Mouse (Mus musculus) lung, embryonic 14.5 days (tissue): ENCODE data around the gene Gm572. TPM values are rescaled to one million over a fixed set of nuclear protein-coding genes. Genes with fewer than 3 reads are reported as not detected.
A peak's percentile ranks its signal among the peaks of the same experiment; 100 is the strongest.

ENCODE experiments used
- ATAC-seq: fragments of 200-750 bp; cut with Nextera tagmentation; 2 replicates; pipeline ENCODE4 v1.8.0; 2017; ENCODE audit warnings: mild to moderate bottlenecking, moderate TSS enrichment, moderate library complexity; ENCODE audit not compliant: insufficient read depth
- DNase-seq: peaks from one replicate; pipeline ENCODE4 v3.0.0-alpha.2; 2015
- H3K27ac ChIP-seq: fragments of 300-500 bp; sonication (generic); 2 replicates; pipeline ENCODE4 v1.5.1; 2014; ENCODE audit warnings: low read depth, mild to moderate bottlenecking, moderate library complexity
- H3K27me3 ChIP-seq: fragments of 300-500 bp; sonication (generic); 2 replicates; pipeline ENCODE4 v1.6.1; 2014; ENCODE audit warnings: low read length, control low read depth; ENCODE audit not compliant: insufficient read depth
- H3K36me3 ChIP-seq: fragments of 300-500 bp; sonication (generic); 2 replicates; pipeline ENCODE4 v1.6.1; 2014; ENCODE audit warnings: control low read depth; ENCODE audit not compliant: insufficient read depth
- H3K4me1 ChIP-seq: fragments of 300-500 bp; sonication (generic); 2 replicates; pipeline ENCODE4 v1.6.1; 2014; ENCODE audit warnings: antibody characterized with exemption, control low read depth; ENCODE audit not compliant: insufficient read depth
- H3K4me2 ChIP-seq: fragments of 300-500 bp; sonication (generic); 2 replicates; pipeline ENCODE4 v1.6.1; 2014; ENCODE audit warnings: mild to moderate bottlenecking
- H3K4me3 ChIP-seq: fragments of 300-500 bp; sonication (generic); 2 replicates; pipeline ENCODE4 v1.5.1; 2014; ENCODE audit warnings: low read depth, low read length
- H3K9ac ChIP-seq: fragments of 300-500 bp; sonication (generic); 2 replicates; pipeline ENCODE4 v1.6.1; 2014
- H3K9me3 ChIP-seq: fragments of 300-500 bp; sonication (generic); 2 replicates; pipeline ENCODE4 v1.6.1; 2016; ENCODE audit warnings: low read depth, low read length, control low read depth
- CTCF ChIP-seq: IDR thresholded peaks from 2 replicates; pipeline ENCODE4 v1.5.1; 2016; ENCODE audit warnings: antibody characterized with exemption, low read depth
- WGBS: fragments of 180-500 bp; shearing (Covaris S2); extraction: QIAGEN DNeasy Blood & Tissue Kit; methylation state at CpG from one replicate; pipeline ENCODE4 v1.1.7; 2014; 5-methylcytosine and 5-hydroxymethylcytosine counted together
- polyA plus RNA-seq: library from polyadenylated mRNA; unstranded; fragments of >200 nt; fragmentation: Nextera tagmentation; extraction: Ambion mirVana; gene quantifications from 2 replicates; pipeline ENCODE4 v1.2.1, GENCODE M21; 2014

Gm572 gene
- polyA plus RNA-seq, 1 experiment from 2014 or later: not detected

GRCm38 (mm10) chr4:148625010-148625409, 18.1 kb upstream of the Gm572 start:
- H3K4me1 ChIP-seq: peaks cover 8% of the 10 kb centered on the region; the same call in 1 of the 2 replicates
- H3K4me3 ChIP-seq: peak overlapping the region; percentile 100
- H3K27ac ChIP-seq: no peak overlapping the region
- no peak for ATAC-seq
- 78% methylated on average over 10 of the region's 10 CpGs for WGBS
- no peak for TF ChIP-seq CTCF
- H3K9ac ChIP-seq: peak overlapping the region; percentile 23; the same call in 1 of the 2 replicates
- H3K27me3 ChIP-seq: no peaks in the 10 kb centered on the region
- no peaks in the 10 kb centered on the region for H3K9me3 ChIP-seq
- peak overlapping the region; percentile 89 for H3K4me2 ChIP-seq
- peaks cover 51% of the 10 kb centered on the region for H3K36me3 ChIP-seq
- DNase-seq: no peak

- Histone ChIP-seq H3K4me2 (peak overlapping the region; percentile 89), H3K9ac (peak overlapping the region; percentile 100), H3K4me3 (peak overlapping the region; percentile 100), H3K27me3 (no peaks in the 10 kb centered on the region), H3K4me1 (peaks cover 8% of the 10 kb centered on the region; the same call in 1 of the 2 replicates), H3K9me3 (no peaks in the 10 kb centered on the region), H3K27ac (peak overlapping the region; percentile 97), H3K36me3 (peaks cover 42% of the 10 kb centered on the region)
- WGBS: under 1% methylated on average over 57 of the region's 57 CpGs
- TF ChIP-seq CTCF: no peak
- DNase-seq: peak; percentile 77
- ATAC-seq: peak; percentile 64
These were observed 17.1 kb upstream of the Gm572 start for GRCm38 (mm10) chr4:148625756-148626622.

GRCm38 (mm10) chr4:148626623-148627185, 16.4 kb upstream of the Gm572 start, which contains the start of gene Tardbp:
Gene Tardbp, minus strand, starts transcription at chr4:148627019.
- no peaks in the 10 kb centered on the region for H3K27me3 ChIP-seq
- ATAC-seq (peak; percentile 96), DNase-seq (peak; percentile 98)
- peak within 1 kb of the TSS; percentile 97 for H3K27ac ChIP-seq
- peak within 1 kb of the TSS; percentile 100 for H3K9ac ChIP-seq
- WGBS: under 1% methylated on average over 51 of the region's 51 CpGs
- H3K4me3 ChIP-seq: peak within 1 kb of the TSS; percentile 100
- TF ChIP-seq CTCF: no peak; the same call in 1 of the 2 replicates
- H3K4me2 ChIP-seq: peak within 1 kb of the TSS; percentile 89
- peaks cover 8% of the 10 kb centered on the region; the same call in 1 of the 2 replicates for H3K4me1 ChIP-seq
- peaks cover 35% of the 10 kb centered on the region for H3K36me3 ChIP-seq
- H3K9me3 ChIP-seq: no peaks in the 10 kb centered on the region

GRCm38 (mm10) chr4:148627246-148627645, 15.9 kb upstream of the Gm572 start:
- ATAC-seq (peak; percentile 22), DNase-seq (no peak)
- Histone ChIP-seq H3K27ac (no peak overlapping the region), H3K9me3 (no peaks in the 10 kb centered on the region), H3K4me2 (peak overlapping the region; percentile 89), H3K27me3 (no peaks in the 10 kb centered on the region), H3K4me3 (peak overlapping the region; percentile 100), H3K36me3 (peaks cover 29% of the 10 kb centered on the region), H3K4me1 (peaks cover 8% of the 10 kb centered on the region; the same call in 1 of the 2 replicates), H3K9ac (no peak overlapping the region)
- no peak for TF ChIP-seq CTCF
- WGBS: 61% methylated on average over 3 of the region's 3 CpGs

- Histone ChIP-seq H3K4me3 (no peak overlapping the region), H3K27ac (peak overlapping the region; percentile 70), H3K9me3 (no peaks in the 10 kb centered on the region), H3K36me3 (no peaks in the 10 kb centered on the region), H3K9ac (no peak overlapping the region), H3K4me2 (no peak overlapping the region), H3K4me1 (no peaks in the 10 kb centered on the region), H3K27me3 (no peaks in the 10 kb centered on the region)
- no peak; the same call in 1 of the 2 replicates for ATAC-seq
- peak; percentile 54 for DNase-seq
- TF ChIP-seq CTCF: no peak
- WGBS: 47% methylated on average over 3 of the region's 3 CpGs
These were observed 11.0 kb upstream of the Gm572 start for GRCm38 (mm10) chr4:148632013-148632692.

GRCm38 (mm10) chr4:148633395-148634061, 9.6 kb upstream of the Gm572 start:
- ATAC-seq (no peak), DNase-seq (no peak)
- Histone ChIP-seq H3K27me3 (no peaks in the 10 kb centered on the region), H3K9ac (no peak overlapping the region), H3K27ac (no peak overlapping the region), H3K4me3 (no peak overlapping the region), H3K4me2 (no peak overlapping the region), H3K9me3 (no peaks in the 10 kb centered on the region), H3K36me3 (no peaks in the 10 kb centered on the region), H3K4me1 (no peaks in the 10 kb centered on the region)
- no peak for TF ChIP-seq CTCF
- WGBS: 67% methylated on average over 2 of the region's 2 CpGs
